Mouse (Mus musculus) lung, embryonic 14.5 days (tissue): ENCODE data around the gene Tm9sf2. TPM values are rescaled to one million over a fixed set of nuclear protein-coding genes. Genes with fewer than 3 reads are reported as not detected.
A peak's percentile ranks its signal among the peaks of the same experiment; 100 is the strongest.

ENCODE experiments used
- ATAC-seq: fragments of 200-750 bp; cut with Nextera tagmentation; 2 replicates; pipeline ENCODE4 v1.8.0; 2017; ENCODE audit warnings: mild to moderate bottlenecking, moderate TSS enrichment, moderate library complexity; ENCODE audit not compliant: insufficient read depth
- DNase-seq: peaks from one replicate; pipeline ENCODE4 v3.0.0-alpha.2; 2015
- H3K27ac ChIP-seq: fragments of 300-500 bp; sonication (generic); 2 replicates; pipeline ENCODE4 v1.5.1; 2014; ENCODE audit warnings: low read depth, mild to moderate bottlenecking, moderate library complexity
- H3K27me3 ChIP-seq: fragments of 300-500 bp; sonication (generic); 2 replicates; pipeline ENCODE4 v1.6.1; 2014; ENCODE audit warnings: low read length, control low read depth; ENCODE audit not compliant: insufficient read depth
- H3K36me3 ChIP-seq: fragments of 300-500 bp; sonication (generic); 2 replicates; pipeline ENCODE4 v1.6.1; 2014; ENCODE audit warnings: control low read depth; ENCODE audit not compliant: insufficient read depth
- H3K4me1 ChIP-seq: fragments of 300-500 bp; sonication (generic); 2 replicates; pipeline ENCODE4 v1.6.1; 2014; ENCODE audit warnings: antibody characterized with exemption, control low read depth; ENCODE audit not compliant: insufficient read depth
- H3K4me2 ChIP-seq: fragments of 300-500 bp; sonication (generic); 2 replicates; pipeline ENCODE4 v1.6.1; 2014; ENCODE audit warnings: mild to moderate bottlenecking
- H3K4me3 ChIP-seq: fragments of 300-500 bp; sonication (generic); 2 replicates; pipeline ENCODE4 v1.5.1; 2014; ENCODE audit warnings: low read depth, low read length
- H3K9ac ChIP-seq: fragments of 300-500 bp; sonication (generic); 2 replicates; pipeline ENCODE4 v1.6.1; 2014
- H3K9me3 ChIP-seq: fragments of 300-500 bp; sonication (generic); 2 replicates; pipeline ENCODE4 v1.6.1; 2016; ENCODE audit warnings: low read depth, low read length, control low read depth
- CTCF ChIP-seq: IDR thresholded peaks from 2 replicates; pipeline ENCODE4 v1.5.1; 2016; ENCODE audit warnings: antibody characterized with exemption, low read depth
- WGBS: fragments of 180-500 bp; shearing (Covaris S2); extraction: QIAGEN DNeasy Blood & Tissue Kit; methylation state at CpG from one replicate; pipeline ENCODE4 v1.1.7; 2014; 5-methylcytosine and 5-hydroxymethylcytosine counted together
- polyA plus RNA-seq: library from polyadenylated mRNA; unstranded; fragments of >200 nt; fragmentation: Nextera tagmentation; extraction: Ambion mirVana; gene quantifications from 2 replicates; pipeline ENCODE4 v1.2.1, GENCODE M21; 2014

Gene Tm9sf2
- polyA plus RNA-seq, 1 experiment from 2014 or later = 159 TPM

- DNase-seq (no peak), ATAC-seq (no peak)
- Histone ChIP-seq H3K4me2 (no peak overlapping the region), H3K9ac (no peak overlapping the region), H3K4me1 (no peaks in the 10 kb centered on the region), H3K27me3 (no peaks in the 10 kb centered on the region), H3K36me3 (no peaks in the 10 kb centered on the region), H3K4me3 (no peak overlapping the region), H3K27ac (no peak overlapping the region), H3K9me3 (no peaks in the 10 kb centered on the region)
- 74% methylated on average over 14 of the region's 14 CpGs for WGBS
- TF ChIP-seq CTCF = no peak
Observed at GRCm38 (mm10) chr14:122176263-122176798, 69.5 kb downstream of the Tm9sf2 start.

DNA sequence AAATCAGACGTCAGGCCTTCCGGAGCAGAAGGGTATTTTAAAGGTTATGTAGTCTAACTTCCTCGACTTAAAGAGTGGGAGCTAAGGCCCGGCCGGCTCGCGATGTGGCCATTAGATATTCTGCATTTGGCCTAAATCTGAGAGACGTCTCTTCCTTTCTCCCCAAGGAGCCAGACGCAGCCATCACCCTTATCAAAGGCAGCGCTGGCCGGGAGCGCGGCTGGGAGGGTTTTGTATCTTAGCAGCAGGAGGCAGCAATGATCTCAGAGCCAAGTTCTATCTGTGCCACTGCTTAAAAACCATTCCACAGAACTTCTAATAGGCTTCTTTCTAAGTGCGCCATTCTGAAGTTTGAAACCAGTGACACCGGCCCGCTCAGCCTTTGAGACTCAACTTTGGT lies 72.4 kb downstream of the Tm9sf2 start:
- 60% methylated on average over 16 of the region's 16 CpGs for WGBS
- no peak for DNase-seq
- Histone ChIP-seq H3K27ac (no peak overlapping the region), H3K9ac (no peak overlapping the region), H3K4me3 (no peak overlapping the region), H3K9me3 (no peaks in the 10 kb centered on the region), H3K36me3 (no peaks in the 10 kb centered on the region), H3K4me1 (0 out of 2 replicates have a peak, but pooled peaks cover 4% of the 10 kb centered on the region), H3K27me3 (no peaks in the 10 kb centered on the region), H3K4me2 (no peak overlapping the region)
- no peak for TF ChIP-seq CTCF
- ATAC-seq = no peak

- no peaks in the 10 kb centered on the region for H3K9me3 ChIP-seq
- DNase-seq (peak; percentile 96), ATAC-seq (peak; percentile 99)
- peak within 1 kb of the TSS; percentile 32 for H3K27ac ChIP-seq
- H3K4me3 ChIP-seq = peak within 1 kb of the TSS; percentile 70
- WGBS = 2% methylated on average over 45 of the region's 45 CpGs
- no peaks in the 10 kb centered on the region for H3K27me3 ChIP-seq
- H3K4me2 ChIP-seq = peak within 1 kb of the TSS; percentile 68
- H3K36me3 ChIP-seq = no peaks in the 10 kb centered on the region
- peak within 1 kb of the TSS; percentile 75 for H3K9ac ChIP-seq
- H3K4me1 ChIP-seq = 0 out of 2 replicates have a peak, but pooled peaks cover 4% of the 10 kb centered on the region
- no peak for TF ChIP-seq CTCF
Observed at GRCm38 (mm10) chr14:122181078-122181814, 74.4 kb downstream of the Tm9sf2 start, which contains the start of gene Clybl. Clybl (plus strand) TSS chr14:122181704.

- TF ChIP-seq CTCF = peak; percentile 41
- Histone ChIP-seq H3K36me3 (no peaks in the 10 kb centered on the region), H3K27me3 (no peaks in the 10 kb centered on the region), H3K9me3 (no peaks in the 10 kb centered on the region), H3K4me3 (peak overlapping the region; percentile 70), H3K4me2 (peak overlapping the region; percentile 68), H3K4me1 (0 out of 2 replicates have a peak, but pooled peaks cover 4% of the 10 kb centered on the region), H3K9ac (peak overlapping the region; percentile 75), H3K27ac (peak overlapping the region; percentile 32; the same call in 1 of the 2 replicates)
- DNase-seq = no peak
- 2% methylated on average over 12 of the region's 12 CpGs for WGBS
- no peak; the same call in 1 of the 2 replicates for ATAC-seq
Observed at GRCm38 (mm10) chr14:122181815-122182157, 74.9 kb downstream of the Tm9sf2 start.

GRCm38 (mm10) chr14:122182220-122182619 lies 75.4 kb downstream of the Tm9sf2 start:
- no peak for ATAC-seq
- TF ChIP-seq CTCF = no peak
- 0 out of 2 replicates have a peak, but pooled peaks cover 4% of the 10 kb centered on the region for H3K4me1 ChIP-seq
- H3K4me3 ChIP-seq = peak overlapping the region; percentile 70
- 61% methylated on average over 6 of the region's 6 CpGs for WGBS
- DNase-seq = no peak
- H3K27me3 ChIP-seq = no peaks in the 10 kb centered on the region
- H3K4me2 ChIP-seq = peak overlapping the region; percentile 68
- peak overlapping the region; percentile 75; the same call in 1 of the 2 replicates for H3K9ac ChIP-seq
- H3K9me3 ChIP-seq = no peaks in the 10 kb centered on the region
- H3K36me3 ChIP-seq = no peaks in the 10 kb centered on the region
- no peak overlapping the region for H3K27ac ChIP-seq

GRCm38 (mm10) chr14:122183974-122184373 lies 77.1 kb downstream of the Tm9sf2 start:
- DNase-seq (no peak), ATAC-seq (no peak)
- Histone ChIP-seq H3K9ac (no peak overlapping the region), H3K36me3 (no peaks in the 10 kb centered on the region), H3K4me3 (no peak overlapping the region), H3K4me2 (no peak overlapping the region), H3K4me1 (0 out of 2 replicates have a peak, but pooled peaks cover 4% of the 10 kb centered on the region), H3K27ac (no peak overlapping the region), H3K9me3 (no peaks in the 10 kb centered on the region), H3K27me3 (no peaks in the 10 kb centered on the region)
- no peak for TF ChIP-seq CTCF
- WGBS = 59% methylated on average over 11 of the region's 11 CpGs

- DNase-seq = no peak
- no peaks in the 10 kb centered on the region for H3K36me3 ChIP-seq
- H3K4me2 ChIP-seq = no peak overlapping the region
- WGBS = 87% methylated on average over 5 of the region's 5 CpGs
- no peaks in the 10 kb centered on the region for H3K4me1 ChIP-seq
- no peaks in the 10 kb centered on the region for H3K27me3 ChIP-seq
- no peak overlapping the region for H3K9ac ChIP-seq
- H3K9me3 ChIP-seq = no peaks in the 10 kb centered on the region
- no peak overlapping the region for H3K4me3 ChIP-seq
- no peak for TF ChIP-seq CTCF
- H3K27ac ChIP-seq = no peak overlapping the region
- no peak for ATAC-seq
Observed at GRCm38 (mm10) chr14:122188250-122188649, 81.4 kb downstream of the Tm9sf2 start.
